Mouse (Mus musculus): Measurements from ENCODE around the gene Gng13.
A peak's percentile ranks its signal among the peaks of the same experiment; 100 is the strongest.

- peak in 2 of 3 experiments; percentile 11 to 63 for TF ChIP-seq MYOD1 (IDR thresholded peaks at IDR 0.05; ENCODE audit: control insufficient read depth in 1 of 3, insufficient read length in 2 of 3, low read depth in 2 of 3)
- no peak for TF ChIP-seq POLR2A (IDR thresholded peaks at IDR 0.05; ENCODE audit: insufficient read length, low read depth)
- TF ChIP-seq MAX (IDR thresholded peaks at IDR 0.05; ENCODE audit: low read depth), result no peak
- TF ChIP-seq TCF12 (IDR thresholded peaks at IDR 0.05; ENCODE audit: insufficient read depth, poor library complexity, severe bottlenecking), result no peak
- no peak for TF ChIP-seq TCF3 (IDR thresholded peaks at IDR 0.05; ENCODE audit: insufficient read length, low read depth)
Observed at GRCm38 (mm10) chr17:25756378-25757242, 39.6 kb downstream of the Gng13 start.

All from myocyte (in vitro differentiated cells).